Mouse (Mus musculus): ENCODE results near the gene Wdr3. TPM values are rescaled to one million over a fixed set of nuclear protein-coding genes. Genes with fewer than 3 reads are reported as not detected.

The Wdr3 gene
- total RNA-seq (2014; rRNA removed) (13.8 and 20.0 TPM in 2 replicates), polyA plus RNA-seq (2015; fragmentation: Nextera tagmentation; extraction: Ambion mirVana) (20.6 and 22.9 TPM in 2 replicates)

DNA sequence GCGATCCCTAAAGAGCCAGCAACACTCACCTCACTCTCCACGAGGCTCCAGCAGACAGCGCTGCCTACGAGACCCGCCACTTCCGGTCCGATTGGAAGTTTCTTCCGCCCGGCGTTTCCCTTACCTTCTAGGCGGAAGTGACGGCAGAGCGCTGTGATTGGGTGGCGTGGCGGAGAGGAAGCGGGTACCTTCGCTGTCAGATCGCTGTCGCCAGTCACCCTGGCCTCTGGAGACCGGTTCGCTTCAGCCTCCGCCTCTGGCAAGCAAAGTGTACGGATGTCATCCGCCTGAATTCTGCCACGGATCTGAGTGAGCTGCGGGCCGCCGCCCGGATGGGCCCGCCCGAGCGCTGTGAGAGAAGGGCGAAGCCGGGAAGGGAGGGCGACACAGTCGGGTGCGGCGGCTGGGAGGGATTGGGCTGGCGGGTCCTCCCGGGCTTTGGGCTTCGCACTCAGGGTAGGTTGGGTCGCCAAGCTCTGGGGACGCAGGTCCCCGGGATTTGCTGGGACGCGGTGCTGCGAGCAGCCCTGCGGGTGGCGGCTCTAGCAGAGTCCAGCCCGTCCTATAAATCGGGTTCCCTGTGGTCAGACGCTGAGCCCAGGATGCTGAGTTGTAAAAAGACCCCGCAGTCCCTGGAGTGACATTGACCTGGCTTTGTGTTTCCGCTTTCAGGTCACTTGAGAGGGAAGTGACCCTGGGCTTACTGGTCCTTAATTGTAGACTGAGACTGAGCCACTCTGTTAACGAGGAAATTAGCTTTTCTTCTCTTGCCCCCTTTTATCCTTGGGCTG is at the start of gene Wdr3, which contains the start of gene Gdap2:
Gene Wdr3, minus strand, starts transcription at position 93 of the 791 bp plus-strand sequence.
Gene Gdap2, plus strand, starts transcription at position 67 of the 791 bp plus-strand sequence.
- DNase-seq (ENCODE audit: low spot score) (peak; percentile 98), ATAC-seq (ENCODE audit: low FRiP score) (peak; percentile 99)
- Histone ChIP-seq H3K4me1 (ENCODE audit: insufficient read depth, low read length) (peaks cover 4% of the 10 kb centered on the region), H3K4me3 (ENCODE audit: low read depth, low read length) (peak within 1 kb of the TSS; percentile 65), H3K9ac (replicated peaks; ENCODE audit: low read length, poor library complexity, severe bottlenecking) (peak within 1 kb of the TSS; percentile 86), H3K27me3 (ENCODE audit: insufficient read depth, low read length) (no peaks in the 10 kb centered on the region), H3K27ac (ENCODE audit: low read depth, low read length) (peak within 1 kb of the TSS; percentile 75), H3K4me2 (ENCODE audit: low read depth, low read length, poor library complexity, severe bottlenecking) (peak within 1 kb of the TSS; percentile 80), H3K36me3 (ENCODE audit: insufficient read depth, low read length) (peaks cover 12% of the 10 kb centered on the region), H3K9me3 (ENCODE audit: low read length) (no peaks in the 10 kb centered on the region)
- WGBS, result under 1% methylated on average over 55 of the region's 55 CpGs
- TF ChIP-seq CTCF (IDR thresholded peaks at IDR 0.05), result no peak

DNA sequence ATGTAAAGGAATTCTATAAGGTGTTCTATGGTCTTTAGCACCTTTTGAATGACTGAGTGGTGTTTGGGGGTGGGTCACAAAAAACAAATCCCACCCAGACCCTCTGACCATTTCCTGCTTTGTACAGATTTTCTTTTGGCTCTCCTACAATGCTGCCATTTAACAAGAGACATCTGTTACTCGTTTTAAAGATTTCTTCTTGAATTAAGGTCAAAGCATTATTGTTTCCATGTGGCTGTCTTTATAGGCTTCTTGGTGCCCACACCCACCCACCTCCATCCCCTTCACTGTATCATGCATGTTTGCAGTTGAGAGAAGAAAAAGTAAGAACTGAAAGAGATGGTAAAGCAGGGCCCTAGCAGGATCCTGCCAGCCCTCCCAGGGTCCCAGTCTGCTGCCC is 44.8 kb upstream of the Wdr3 start:
- Histone ChIP-seq H3K9ac (replicated peaks; ENCODE audit: low read length, poor library complexity, severe bottlenecking) (no peak overlapping the region), H3K27me3 (ENCODE audit: insufficient read depth, low read length) (no peaks in the 10 kb centered on the region), H3K4me1 (ENCODE audit: insufficient read depth, low read length) (no peaks in the 10 kb centered on the region), H3K36me3 (ENCODE audit: insufficient read depth, low read length) (peaks cover 23% of the 10 kb centered on the region), H3K9me3 (ENCODE audit: low read length) (no peaks in the 10 kb centered on the region), H3K4me2 (ENCODE audit: low read depth, low read length, poor library complexity, severe bottlenecking) (no peak overlapping the region), H3K4me3 (ENCODE audit: low read depth, low read length) (no peak overlapping the region), H3K27ac (ENCODE audit: low read depth, low read length) (no peak overlapping the region)
- ATAC-seq (ENCODE audit: low FRiP score), result no peak
- TF ChIP-seq CTCF (IDR thresholded peaks at IDR 0.05), result no peak
- WGBS, result 67% methylated on average over 1 of the region's 1 CpGs
- DNase-seq (ENCODE audit: low spot score), result no peak

DNA sequence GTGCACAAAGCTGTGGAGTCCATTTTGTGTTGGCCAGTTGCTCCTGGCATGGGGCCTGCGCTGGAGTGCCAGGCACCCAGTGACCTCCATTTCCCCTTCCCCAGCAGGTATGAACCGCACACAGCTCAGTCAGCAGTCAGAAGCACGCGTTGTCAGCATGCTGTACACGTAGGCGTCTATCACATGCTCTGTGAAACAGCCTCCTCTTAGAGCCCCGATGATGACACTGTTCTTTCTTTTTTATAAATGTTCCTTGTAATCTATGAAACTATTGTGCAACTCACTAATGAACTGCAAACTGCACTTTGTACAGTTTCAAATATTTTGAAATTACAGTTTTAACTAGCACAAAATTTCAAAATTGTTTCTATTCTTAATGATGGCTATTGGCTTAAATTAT is 39.3 kb upstream of the Wdr3 start:
- Histone ChIP-seq H3K4me2 (ENCODE audit: low read depth, low read length, poor library complexity, severe bottlenecking) (no peak overlapping the region), H3K9me3 (ENCODE audit: low read length) (no peaks in the 10 kb centered on the region), H3K27ac (ENCODE audit: low read depth, low read length) (no peak overlapping the region), H3K4me1 (ENCODE audit: insufficient read depth, low read length) (no peaks in the 10 kb centered on the region), H3K36me3 (ENCODE audit: insufficient read depth, low read length) (peaks cover 43% of the 10 kb centered on the region), H3K4me3 (ENCODE audit: low read depth, low read length) (no peak overlapping the region), H3K27me3 (ENCODE audit: insufficient read depth, low read length) (no peaks in the 10 kb centered on the region), H3K9ac (replicated peaks; ENCODE audit: low read length, poor library complexity, severe bottlenecking) (no peak overlapping the region)
- no peak for TF ChIP-seq CTCF (IDR thresholded peaks at IDR 0.05)
- DNase-seq (ENCODE audit: low spot score) (no peak), ATAC-seq (ENCODE audit: low FRiP score) (no peak)
- WGBS, result 93% methylated on average over 7 of the region's 7 CpGs

DNA sequence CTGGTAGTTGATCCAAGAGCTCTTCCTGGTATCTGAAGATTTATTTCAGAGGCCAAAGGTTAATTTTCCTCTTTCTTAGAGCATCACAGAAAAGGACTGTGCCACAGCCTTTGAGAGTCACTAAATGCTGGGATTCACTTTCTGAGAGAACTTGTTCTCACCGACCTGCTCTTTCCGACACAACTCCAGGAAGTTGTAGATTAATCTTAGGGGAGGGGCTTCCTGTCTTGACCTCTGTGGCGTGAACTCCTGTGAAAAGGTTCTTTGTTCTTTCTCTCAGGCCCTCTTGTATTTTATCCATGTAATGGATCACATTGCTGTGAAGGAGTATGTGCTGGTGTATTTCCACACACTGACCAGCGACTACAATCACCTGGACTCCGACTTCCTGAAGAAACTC is 32.0 kb upstream of the Wdr3 start:
- DNase-seq (ENCODE audit: low spot score) (no peak), ATAC-seq (ENCODE audit: low FRiP score) (no peak)
- H3K27me3 ChIP-seq (ENCODE audit: insufficient read depth, low read length), result no peaks in the 10 kb centered on the region
- H3K4me1 ChIP-seq (ENCODE audit: insufficient read depth, low read length), result no peaks in the 10 kb centered on the region
- TF ChIP-seq CTCF (IDR thresholded peaks at IDR 0.05), result no peak
- no peak overlapping the region for H3K4me3 ChIP-seq (ENCODE audit: low read depth, low read length)
- H3K9ac ChIP-seq (replicated peaks; ENCODE audit: low read length, poor library complexity, severe bottlenecking), result no peak overlapping the region
- no peaks in the 10 kb centered on the region for H3K9me3 ChIP-seq (ENCODE audit: low read length)
- H3K36me3 ChIP-seq (ENCODE audit: insufficient read depth, low read length), result peaks cover 34% of the 10 kb centered on the region
- no peak overlapping the region for H3K4me2 ChIP-seq (ENCODE audit: low read depth, low read length, poor library complexity, severe bottlenecking)
- no peak overlapping the region for H3K27ac ChIP-seq (ENCODE audit: low read depth, low read length)
- 77% methylated on average over 5 of the region's 5 CpGs for WGBS

DNA sequence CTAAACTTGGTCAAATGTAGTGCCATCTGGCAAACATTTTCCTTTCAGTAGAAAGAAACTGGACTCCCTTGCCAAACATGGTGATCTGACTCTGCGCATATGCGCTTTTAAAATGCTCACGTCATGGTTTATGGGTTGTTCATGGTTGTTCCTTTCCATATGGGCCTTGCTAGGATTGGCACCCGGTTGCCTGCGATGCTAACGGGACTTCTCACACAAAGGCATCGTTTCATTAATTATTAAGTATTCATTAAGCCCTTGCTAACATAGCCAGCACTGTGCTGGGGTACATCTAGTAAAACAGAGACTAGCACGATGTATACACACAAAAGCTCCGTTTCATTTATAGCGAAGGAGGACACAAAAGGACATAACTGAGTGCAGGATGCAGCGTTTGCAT is 27.7 kb upstream of the Wdr3 start:
- ATAC-seq (ENCODE audit: low FRiP score) (no peak), DNase-seq (ENCODE audit: low spot score) (no peak)
- H3K4me2 ChIP-seq (ENCODE audit: low read depth, low read length, poor library complexity, severe bottlenecking), result no peak overlapping the region
- no peak overlapping the region for H3K9ac ChIP-seq (replicated peaks; ENCODE audit: low read length, poor library complexity, severe bottlenecking)
- no peak for TF ChIP-seq CTCF (IDR thresholded peaks at IDR 0.05)
- H3K27ac ChIP-seq (ENCODE audit: low read depth, low read length), result no peak overlapping the region
- H3K27me3 ChIP-seq (ENCODE audit: insufficient read depth, low read length), result no peaks in the 10 kb centered on the region
- peaks cover 27% of the 10 kb centered on the region for H3K36me3 ChIP-seq (ENCODE audit: insufficient read depth, low read length)
- no peaks in the 10 kb centered on the region for H3K9me3 ChIP-seq (ENCODE audit: low read length)
- WGBS, result 80% methylated on average over 11 of the region's 11 CpGs
- H3K4me3 ChIP-seq (ENCODE audit: low read depth, low read length), result no peak overlapping the region
- H3K4me1 ChIP-seq (ENCODE audit: insufficient read depth, low read length), result no peaks in the 10 kb centered on the region

DNA sequence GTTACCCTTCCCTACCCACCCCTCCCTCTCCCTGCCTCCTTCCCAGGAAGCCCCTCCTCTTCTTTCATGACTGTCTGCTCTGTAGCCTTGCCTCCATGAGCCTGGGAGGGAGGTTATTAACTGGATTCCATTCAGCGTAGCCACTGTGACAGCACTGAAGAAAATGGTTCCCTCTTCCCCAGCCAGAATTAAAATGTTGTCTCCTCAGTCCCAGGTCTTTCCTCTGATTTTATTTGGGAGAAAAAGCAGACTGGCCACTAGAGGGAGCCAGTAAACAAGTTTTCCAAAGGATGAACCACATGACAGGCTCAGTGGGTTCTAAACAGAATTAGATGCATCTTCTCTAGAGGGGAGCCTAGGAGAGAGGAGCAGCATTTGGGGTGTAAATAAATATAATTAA is 27.2 kb upstream of the Wdr3 start:
- no peaks in the 10 kb centered on the region for H3K4me1 ChIP-seq (ENCODE audit: insufficient read depth, low read length)
- 34% methylated on average over 1 of the region's 1 CpGs for WGBS
- peaks cover 27% of the 10 kb centered on the region for H3K36me3 ChIP-seq (ENCODE audit: insufficient read depth, low read length)
- no peak overlapping the region for H3K9ac ChIP-seq (replicated peaks; ENCODE audit: low read length, poor library complexity, severe bottlenecking)
- H3K4me2 ChIP-seq (ENCODE audit: low read depth, low read length, poor library complexity, severe bottlenecking), result no peak overlapping the region
- no peak overlapping the region for H3K27ac ChIP-seq (ENCODE audit: low read depth, low read length)
- no peaks in the 10 kb centered on the region for H3K9me3 ChIP-seq (ENCODE audit: low read length)
- H3K4me3 ChIP-seq (ENCODE audit: low read depth, low read length), result no peak overlapping the region
- ATAC-seq (ENCODE audit: low FRiP score) (peak; percentile 80), DNase-seq (ENCODE audit: low spot score) (peak; percentile 90)
- TF ChIP-seq CTCF (IDR thresholded peaks at IDR 0.05), result peak; percentile 88
- H3K27me3 ChIP-seq (ENCODE audit: insufficient read depth, low read length), result no peaks in the 10 kb centered on the region
